Mouse (Mus musculus): ENCODE measurements around the gene Olfr1173.

DNA sequence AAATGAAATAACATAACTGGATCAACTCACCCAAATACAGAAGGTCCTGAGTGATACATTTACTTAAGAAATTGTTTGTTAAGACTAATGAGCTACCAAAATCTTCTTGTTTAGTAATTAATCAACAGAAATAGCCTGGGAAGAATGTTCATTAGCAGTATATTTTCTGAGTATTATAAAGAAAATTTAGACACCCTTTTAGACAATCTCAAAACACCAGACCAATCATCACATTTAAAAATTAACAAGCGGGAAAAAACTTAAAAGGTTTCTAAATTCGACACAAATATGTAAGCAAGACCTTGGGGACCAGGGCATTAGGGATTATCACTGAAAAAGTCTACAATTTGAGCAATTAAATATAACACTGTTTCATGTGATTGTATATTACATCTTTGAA is 47.4 kb upstream of the Olfr1173 start, which contains the start of gene Olfr1175-ps:
- TF ChIP-seq CTCF (IDR thresholded peaks at IDR 0.05; ENCODE audit: control insufficient read depth, insufficient read depth, insufficient read length) = no peak
- TF ChIP-seq MYOG (IDR thresholded peaks at IDR 0.05; ENCODE audit: control insufficient read depth, extremely low read depth, insufficient read length) = no peak
- no peak for TF ChIP-seq CEBPB (IDR thresholded peaks at IDR 0.05; ENCODE audit: low read depth)
- no peak for TF ChIP-seq MAX (IDR thresholded peaks at IDR 0.05)
- no peak for TF ChIP-seq MYOD1 (IDR thresholded peaks at IDR 0.05; ENCODE audit: control insufficient read depth, insufficient read length, low read depth)
- TF ChIP-seq USF1 (IDR thresholded peaks at IDR 0.05; ENCODE audit: low read depth) = no peak

Measured in C2C12 (cell line).